Mouse (Mus musculus) hindbrain, embryonic 15.5 days (tissue): ENCODE measurements at regions not wholly inside any gene's neighbourhood (a gene's known extent, or its start where the extent isn't known, plus 50 kb on each side); places are given as distances from the start of the nearest gene placed in this dataset.

Source experiments
- ATAC-seq: fragments of 200-750 bp; cut with Nextera tagmentation; 2 replicates; pipeline ENCODE4 v1.8.0; 2017; ENCODE audit warnings: low read depth, moderate number of reproducible peaks, moderate TSS enrichment; ENCODE audit not compliant: low FRiP score
- H3K27ac ChIP-seq: fragments of 300-500 bp; sonication (generic); replicated peaks from 2 replicates; pipeline ENCODE4 v1.5.1; 2015; ENCODE audit warnings: mild to moderate bottlenecking, inconsistent platforms
- H3K27me3 ChIP-seq: fragments of 300-500 bp; sonication (generic); 2 replicates; pipeline ENCODE4 v1.6.1; 2015; ENCODE audit warnings: control low read depth, inconsistent platforms
- H3K36me3 ChIP-seq: fragments of 300-500 bp; sonication (generic); 2 replicates; pipeline ENCODE4 v1.6.1; 2015; ENCODE audit warnings: control low read depth, inconsistent platforms
- H3K4me1 ChIP-seq: fragments of 300-500 bp; sonication (generic); replicated peaks from 2 replicates; pipeline ENCODE4 v1.6.1; 2015; ENCODE audit warnings: control low read depth, inconsistent platforms
- H3K4me2 ChIP-seq: fragments of 300-500 bp; sonication (generic); 2 replicates; pipeline ENCODE4 v1.6.1; 2015; ENCODE audit warnings: moderate library complexity, mild to moderate bottlenecking, inconsistent platforms
- H3K4me3 ChIP-seq: fragments of 300-500 bp; sonication (generic); 2 replicates; pipeline ENCODE4 v1.5.1; 2015; ENCODE audit warnings: mild to moderate bottlenecking, inconsistent platforms
- H3K9ac ChIP-seq: fragments of 300-500 bp; sonication (generic); 2 replicates; pipeline ENCODE4 v1.6.1; 2015; ENCODE audit warnings: inconsistent platforms
- H3K9me3 ChIP-seq: fragments of 300-500 bp; sonication (generic); 2 replicates; pipeline ENCODE4 v1.6.1; 2016; ENCODE audit warnings: control low read depth, inconsistent platforms
- WGBS: fragments of 180-500 bp; shearing (Covaris S2); methylation state at CpG from one replicate; pipeline ENCODE4 v1.1.7; 2015; 5-methylcytosine and 5-hydroxymethylcytosine counted together

GRCm38 (mm10) chr13:97570009-97570408 is 190.4 kb downstream of the Gm10260 start:
- H3K4me1 ChIP-seq: peaks cover 8% of the 10 kb centered on the region
- no peak for ATAC-seq
- H3K4me3 ChIP-seq: no peak overlapping the region
- H3K4me2 ChIP-seq: no peak overlapping the region
- H3K36me3 ChIP-seq: no peaks in the 10 kb centered on the region
- 57% methylated on average over 1 of the region's 1 CpGs for WGBS
- H3K9ac ChIP-seq: no peak overlapping the region
- no peaks in the 10 kb centered on the region for H3K27me3 ChIP-seq
- H3K9me3 ChIP-seq: no peaks in the 10 kb centered on the region
- H3K27ac ChIP-seq: no peak overlapping the region

GRCm38 (mm10) chr13:97567632-97568031 is 192.8 kb downstream of the Gm10260 start:
- H3K9ac ChIP-seq: no peak overlapping the region
- H3K27me3 ChIP-seq: no peaks in the 10 kb centered on the region
- no peaks in the 10 kb centered on the region for H3K36me3 ChIP-seq
- H3K4me2 ChIP-seq: no peak overlapping the region
- no peak overlapping the region for H3K4me3 ChIP-seq
- no peak for ATAC-seq
- H3K9me3 ChIP-seq: no peaks in the 10 kb centered on the region
- H3K27ac ChIP-seq: no peak overlapping the region
- WGBS: 89% methylated on average over 3 of the region's 3 CpGs
- H3K4me1 ChIP-seq: peaks cover 8% of the 10 kb centered on the region

GRCm38 (mm10) chr13:97566071-97566470 is 194.4 kb downstream of the Gm10260 start:
- no peak overlapping the region for H3K4me2 ChIP-seq
- no peak for ATAC-seq
- H3K9ac ChIP-seq: no peak overlapping the region
- no peaks in the 10 kb centered on the region for H3K9me3 ChIP-seq
- H3K36me3 ChIP-seq: no peaks in the 10 kb centered on the region
- no peak overlapping the region for H3K4me3 ChIP-seq
- H3K27me3 ChIP-seq: no peaks in the 10 kb centered on the region
- H3K4me1 ChIP-seq: peaks cover 8% of the 10 kb centered on the region
- no peak overlapping the region for H3K27ac ChIP-seq
- 39% methylated on average over 7 of the region's 7 CpGs for WGBS

GRCm38 (mm10) chr13:97562241-97562640 is 198.2 kb downstream of the Gm10260 start:
- no peaks in the 10 kb centered on the region for H3K36me3 ChIP-seq
- WGBS: 88% methylated on average over 6 of the region's 6 CpGs
- H3K27me3 ChIP-seq: no peaks in the 10 kb centered on the region
- H3K4me1 ChIP-seq: peaks cover 8% of the 10 kb centered on the region
- ATAC-seq: no peak
- H3K9ac ChIP-seq: no peak overlapping the region
- H3K27ac ChIP-seq: no peak overlapping the region
- no peak overlapping the region for H3K4me3 ChIP-seq
- H3K4me2 ChIP-seq: no peak overlapping the region
- H3K9me3 ChIP-seq: no peaks in the 10 kb centered on the region

- no peak for ATAC-seq
- Histone ChIP-seq H3K36me3 (no peaks in the 10 kb centered on the region), H3K4me1 (no peaks in the 10 kb centered on the region; the same call in 1 of the 2 replicates), H3K27me3 (no peaks in the 10 kb centered on the region), H3K9me3 (no peaks in the 10 kb centered on the region), H3K4me3 (no peak overlapping the region), H3K4me2 (no peak overlapping the region), H3K27ac (no peak overlapping the region), H3K9ac (no peak overlapping the region)
- 90% methylated on average over 1 of the region's 1 CpGs for WGBS
Measured at GRCm38 (mm10) chr13:97560789-97561188, 199.6 kb downstream of the Gm10260 start.

GRCm38 (mm10) chr13:97559611-97560385 is 200.6 kb downstream of the Gm10260 start:
- no peaks in the 10 kb centered on the region for H3K36me3 ChIP-seq
- no peak overlapping the region for H3K4me2 ChIP-seq
- no peaks in the 10 kb centered on the region for H3K9me3 ChIP-seq
- WGBS: 90% methylated on average over 15 of the region's 15 CpGs
- no peak for ATAC-seq
- H3K9ac ChIP-seq: no peak overlapping the region
- H3K27ac ChIP-seq: no peak overlapping the region
- no peaks in the 10 kb centered on the region for H3K4me1 ChIP-seq
- no peaks in the 10 kb centered on the region for H3K27me3 ChIP-seq
- H3K4me3 ChIP-seq: no peak overlapping the region

- WGBS: 91% methylated on average over 3 of the region's 3 CpGs
Measured at GRCm38 (mm10) chr13:97558884-97559283, 201.5 kb downstream of the Gm10260 start.

GRCm38 (mm10) chr13:97555312-97555711 is 205.1 kb downstream of the Gm10260 start:
- H3K27ac ChIP-seq: no peak overlapping the region
- H3K36me3 ChIP-seq: no peaks in the 10 kb centered on the region
- 90% methylated on average over 3 of the region's 3 CpGs for WGBS
- H3K27me3 ChIP-seq: no peaks in the 10 kb centered on the region
- H3K9me3 ChIP-seq: no peaks in the 10 kb centered on the region
- no peak overlapping the region for H3K9ac ChIP-seq
- ATAC-seq: no peak
- H3K4me3 ChIP-seq: no peak overlapping the region
- no peaks in the 10 kb centered on the region for H3K4me1 ChIP-seq
- H3K4me2 ChIP-seq: no peak overlapping the region

More at GRCm38 (mm10) chr13:97558884-97559283, 201.5 kb downstream of the Gm10260 start:
- H3K27ac ChIP-seq: no peak overlapping the region
- no peak for ATAC-seq
- no peaks in the 10 kb centered on the region for H3K4me1 ChIP-seq
- no peaks in the 10 kb centered on the region for H3K27me3 ChIP-seq
- no peak overlapping the region for H3K9ac ChIP-seq
- H3K36me3 ChIP-seq: no peaks in the 10 kb centered on the region
- H3K9me3 ChIP-seq: no peaks in the 10 kb centered on the region
- H3K4me2 ChIP-seq: no peak overlapping the region
- no peak overlapping the region for H3K4me3 ChIP-seq

- no peaks in the 10 kb centered on the region for H3K9me3 ChIP-seq
- H3K27ac ChIP-seq: no peak overlapping the region
- H3K27me3 ChIP-seq: no peaks in the 10 kb centered on the region
- WGBS: 43% methylated on average over 5 of the region's 5 CpGs
- H3K4me3 ChIP-seq: no peak overlapping the region
- no peaks in the 10 kb centered on the region for H3K36me3 ChIP-seq
- no peak overlapping the region for H3K9ac ChIP-seq
- no peak overlapping the region for H3K4me2 ChIP-seq
- no peaks in the 10 kb centered on the region for H3K4me1 ChIP-seq
- ATAC-seq: no peak
Measured at GRCm38 (mm10) chr13:97554601-97555000, 205.8 kb downstream of the Gm10260 start.

GRCm38 (mm10) chr13:97552236-97552635 is 208.2 kb downstream of the Gm10260 start:
- peaks cover 6% of the 10 kb centered on the region; the same call in 1 of the 2 replicates for H3K4me1 ChIP-seq
- H3K27ac ChIP-seq: no peak overlapping the region
- no peak overlapping the region for H3K4me2 ChIP-seq
- H3K36me3 ChIP-seq: no peaks in the 10 kb centered on the region
- WGBS: 66% methylated on average over 4 of the region's 4 CpGs
- H3K4me3 ChIP-seq: no peak overlapping the region
- no peak for ATAC-seq
- H3K27me3 ChIP-seq: no peaks in the 10 kb centered on the region
- H3K9me3 ChIP-seq: no peaks in the 10 kb centered on the region
- H3K9ac ChIP-seq: no peak overlapping the region

GRCm38 (mm10) chr13:97550880-97551279 is 209.6 kb downstream of the Gm10260 start:
- Histone ChIP-seq H3K4me2 (no peak overlapping the region), H3K36me3 (no peaks in the 10 kb centered on the region), H3K9me3 (no peaks in the 10 kb centered on the region), H3K27ac (no peak overlapping the region), H3K4me1 (peaks cover 19% of the 10 kb centered on the region), H3K9ac (no peak overlapping the region), H3K27me3 (no peaks in the 10 kb centered on the region), H3K4me3 (no peak overlapping the region)
- no peak for ATAC-seq
- 91% methylated on average over 3 of the region's 3 CpGs for WGBS

- Histone ChIP-seq H3K4me3 (no peak overlapping the region), H3K4me1 (peaks cover 22% of the 10 kb centered on the region), H3K36me3 (no peaks in the 10 kb centered on the region), H3K9me3 (no peaks in the 10 kb centered on the region), H3K9ac (no peak overlapping the region), H3K27me3 (no peaks in the 10 kb centered on the region), H3K27ac (no peak overlapping the region), H3K4me2 (no peak overlapping the region)
- no peak for ATAC-seq
- 88% methylated on average over 5 of the region's 5 CpGs for WGBS
Measured at GRCm38 (mm10) chr13:97550172-97550571, 210.3 kb downstream of the Gm10260 start.

- Histone ChIP-seq H3K27ac (peak overlapping the region; percentile 18; the same call in 1 of the 2 replicates), H3K36me3 (no peaks in the 10 kb centered on the region)
- WGBS: 84% methylated on average over 6 of the region's 6 CpGs
Measured at GRCm38 (mm10) chr13:97549384-97549783, 211.0 kb downstream of the Gm10260 start.

More at GRCm38 (mm10) chr13:97549384-97549783, 211.0 kb downstream of the Gm10260 start:
- H3K27me3 ChIP-seq: no peaks in the 10 kb centered on the region
- no peak for ATAC-seq
- H3K4me3 ChIP-seq: no peak overlapping the region
- no peak overlapping the region for H3K4me2 ChIP-seq
- no peaks in the 10 kb centered on the region for H3K9me3 ChIP-seq
- no peak overlapping the region for H3K9ac ChIP-seq
- peaks cover 22% of the 10 kb centered on the region for H3K4me1 ChIP-seq
